Mouse (Mus musculus) adrenal gland, postnatal 25 days (tissue): ENCODE data around the gene Gbp5. TPM values are rescaled to one million over a fixed set of nuclear protein-coding genes. Genes with fewer than 3 reads are reported as not detected.
"Not testable (repeated sequence)": the region's sequence is repeated elsewhere in the genome, so short reads cannot be mapped to it uniquely, and the experiment has no call there.

Experiments used
- DNase-seq: peaks from one replicate; pipeline ENCODE4 v3.0.0; 2021; ENCODE audit warnings: mixed read lengths
- total RNA-seq: library from RNA; stranded (reverse); gene quantifications from 2 replicates; pipeline ENCODE4 v1.2.3, GENCODE M21; 2021

Gene Gbp5
- total RNA-seq, 1 experiment from 2014 or later = 2.5 TPM

GRCm38 (mm10) chr3:142542776-142543175 lies 49.0 kb downstream of the Gbp5 start:
- not testable (repeated sequence) for DNase-seq

- no peak for DNase-seq
These were observed 52.9 kb downstream of the Gbp5 start for GRCm38 (mm10) chr3:142546690-142547089.

- DNase-seq = no peak
These were observed 56.4 kb downstream of the Gbp5 start for GRCm38 (mm10) chr3:142550052-142550676.

- DNase-seq = no peak
These were observed 60.8 kb downstream of the Gbp5 start for GRCm38 (mm10) chr3:142554601-142555000.

GRCm38 (mm10) chr3:142555623-142556022 lies 61.8 kb downstream of the Gbp5 start:
- no peak for DNase-seq

GRCm38 (mm10) chr3:142559632-142560228 lies 66.0 kb downstream of the Gbp5 start, which contains the start of gene Gbp3:
Gene Gbp3 (plus strand): TSS chr3:142560026.
- DNase-seq = peak; percentile 9

- peak; percentile 90 for DNase-seq
These were observed 66.6 kb downstream of the Gbp5 start for GRCm38 (mm10) chr3:142560296-142560948.

GRCm38 (mm10) chr3:142561045-142561646 lies 67.4 kb downstream of the Gbp5 start:
- no peak for DNase-seq

- DNase-seq = no peak
These were observed 67.9 kb downstream of the Gbp5 start for GRCm38 (mm10) chr3:142561666-142562065.

- not testable (repeated sequence) for DNase-seq
These were observed 73.7 kb downstream of the Gbp5 start for GRCm38 (mm10) chr3:142567490-142567889.

GRCm38 (mm10) chr3:142570738-142571137 lies 77.0 kb downstream of the Gbp5 start:
- no peak for DNase-seq

Other genes with a start within 250 kb of the Gbp5 start
- gene Pdlim5, start 98.3 kb upstream of the Gbp5 start, total RNA-seq = 64.5 and 70.8 TPM in 2 replicates
- 11.0 and 15.8 TPM in 2 replicates for gene Gbp7, start 36.4 kb downstream of the Gbp5 start, total RNA-seq
- 5.3 and 9.2 TPM in 2 replicates for gene Gbp3, start 66.0 kb downstream of the Gbp5 start, total RNA-seq
- gene Gbp2b, start 100.9 kb downstream of the Gbp5 start, total RNA-seq = 0.21 and 0.33 TPM in 2 replicates
- 12.8 and 18.6 TPM in 2 replicates for gene Gbp2, start 126.6 kb downstream of the Gbp5 start, total RNA-seq
- gene Kyat3, start 207.1 kb downstream of the Gbp5 start, total RNA-seq = 26.6 and 31.6 TPM in 2 replicates